Mouse (Mus musculus): ENCODE measurements around the gene Ces1b. TPM values are rescaled to one million over a fixed set of nuclear protein-coding genes. Genes with fewer than 3 reads are reported as not detected.
A peak's percentile ranks its signal among the peaks of the same experiment; 100 is the strongest.

Gene Ces1b
- total and polyA plus RNA-seq, 3 experiments: not detected

DNA sequence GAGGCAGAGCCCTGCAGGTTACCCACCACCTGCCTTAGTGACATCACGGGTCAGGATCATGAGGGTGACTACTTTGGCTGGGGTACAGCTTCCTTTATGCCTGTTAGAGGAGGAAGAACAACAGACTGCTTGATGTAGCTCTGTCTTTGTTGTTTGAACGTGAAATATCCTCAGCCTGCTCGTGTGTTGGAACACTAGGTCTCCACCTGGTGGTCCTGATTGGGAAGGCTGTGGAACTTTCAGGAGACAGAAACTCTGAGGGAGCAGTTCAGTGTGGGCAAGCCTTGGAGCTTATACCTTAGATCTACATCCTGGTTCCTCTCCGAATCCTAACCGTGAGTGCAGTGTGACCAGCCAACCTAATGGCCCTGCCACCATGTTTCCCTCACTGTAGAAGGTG is 58.1 kb downstream of the Ces1b start (continued):
- TF ChIP-seq MAFK (IDR thresholded peaks at IDR 0.05; ENCODE audit: borderline replicate concordance, low read depth, low read length) (no peak), RAD21 (IDR thresholded peaks at IDR 0.05; ENCODE audit: low read depth, low read length) (no peak)

DNA sequence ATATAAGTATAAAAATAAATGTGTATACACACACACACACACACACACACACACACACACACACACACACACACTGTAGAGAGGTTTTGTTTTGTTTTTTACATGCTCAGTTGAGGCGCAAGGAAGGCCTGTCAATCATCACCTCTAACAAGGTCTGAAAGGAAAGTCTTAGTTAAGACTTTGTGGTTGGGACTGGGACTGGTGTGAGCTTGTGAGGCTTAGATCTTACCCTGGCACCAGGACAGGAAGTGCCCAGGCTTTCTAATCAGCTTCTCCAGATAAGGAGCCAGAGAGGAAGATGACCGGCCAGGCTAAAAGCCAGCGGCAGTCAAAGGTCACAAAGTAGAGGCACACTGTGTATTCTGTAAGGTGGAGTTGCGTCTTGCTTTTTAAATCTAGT is 65.5 kb downstream of the Ces1b start:
- Histone ChIP-seq H3K36me3 (ENCODE audit: control insufficient read depth in 1 of 2, insufficient read depth in 2 of 2, low read length in 2 of 2) (no peaks in the 10 kb centered on the region), H3K27ac (ENCODE audit: control insufficient read depth, low read depth, low read length) (no peak overlapping the region), H3K27me3 (ENCODE audit: control insufficient read depth in 1 of 2, insufficient read depth in 2 of 2, low read length in 2 of 2) (no peaks in the 10 kb centered on the region), H3K79me2 (ENCODE audit: control insufficient read depth, insufficient read depth, low read length, poor library complexity) (no peaks in the 10 kb centered on the region), H3K9ac (ENCODE audit: control insufficient read depth, low read depth, low read length, poor library complexity, severe bottlenecking) (no peak overlapping the region), H3K9me3 (replicated peaks; ENCODE audit: insufficient read depth, low read length) (no peaks in the 10 kb centered on the region), H3K4me1 (ENCODE audit: control insufficient read depth in 1 of 2, insufficient read depth in 2 of 2, low read length in 2 of 2) (no peaks in the 10 kb centered on the region), H3K4me3 (ENCODE audit: control insufficient read depth in 1 of 2, insufficient read depth in 1 of 2, low read depth in 2 of 2, low read length in 2 of 2) (no peak overlapping the region)
- TF ChIP-seq MXI1 (IDR thresholded peaks at IDR 0.05; ENCODE audit: low read depth, low read length) (no peak), KAT2A (conservative IDR thresholded peaks at IDR 0.05; ENCODE audit: low read depth, low read length) (no peak), POLR2A (IDR thresholded peaks at IDR 0.05; ENCODE audit: control insufficient read depth in 1 of 2, insufficient read depth in 1 of 2, low read depth in 1 of 2, low read length in 2 of 2, poor library complexity in 1 of 2) (no peak), MAFK (IDR thresholded peaks at IDR 0.05; ENCODE audit: borderline replicate concordance, low read depth, low read length) (no peak), GATA1 (IDR thresholded peaks at IDR 0.05; ENCODE audit: low read depth, low read length) (no peak), GABPA (IDR thresholded peaks at IDR 0.05; ENCODE audit: low read depth, low read length) (no peak), CHD1 (IDR thresholded peaks at IDR 0.05; ENCODE audit: low read depth, low read length) (no peak), CHD2 (IDR thresholded peaks at IDR 0.05; ENCODE audit: low read length) (no peak), RCOR1 (IDR thresholded peaks at IDR 0.05; ENCODE audit: low read depth, low read length) (no peak)
- DNase-seq (ENCODE audit: low read depth, low spot score): no peak

DNA sequence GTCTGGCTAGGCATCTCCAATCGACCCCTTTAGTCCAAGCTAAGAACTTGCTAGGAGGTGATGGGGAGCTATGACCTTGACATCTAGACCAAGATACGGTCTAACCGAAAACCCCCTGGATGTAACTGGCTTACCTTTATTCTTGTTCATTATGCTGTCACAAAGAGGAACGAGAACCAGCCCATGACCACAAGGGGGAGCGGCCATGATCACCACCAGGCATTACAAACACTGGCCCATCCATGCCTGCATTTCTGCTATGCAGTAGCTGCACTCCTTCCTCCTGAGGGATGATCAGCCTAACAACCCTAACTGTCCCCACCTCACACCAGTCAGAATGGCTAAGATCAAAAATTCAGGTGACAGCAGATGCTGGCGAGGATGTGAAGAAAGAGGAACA is 67.6 kb downstream of the Ces1b start:
- Histone ChIP-seq H3K4me3 (ENCODE audit: control insufficient read depth in 1 of 2, insufficient read depth in 1 of 2, low read depth in 2 of 2, low read length in 2 of 2) (no peak overlapping the region), H3K27ac (ENCODE audit: control insufficient read depth, low read depth, low read length) (no peak overlapping the region), H3K79me2 (ENCODE audit: control insufficient read depth, insufficient read depth, low read length, poor library complexity) (no peaks in the 10 kb centered on the region), H3K4me1 (ENCODE audit: control insufficient read depth in 1 of 2, insufficient read depth in 2 of 2, low read length in 2 of 2) (no peaks in the 10 kb centered on the region), H3K9ac (ENCODE audit: control insufficient read depth, low read depth, low read length, poor library complexity, severe bottlenecking) (no peak overlapping the region), H3K27me3 (ENCODE audit: control insufficient read depth in 1 of 2, insufficient read depth in 2 of 2, low read length in 2 of 2) (no peaks in the 10 kb centered on the region), H3K9me3 (replicated peaks; ENCODE audit: insufficient read depth, low read length) (no peaks in the 10 kb centered on the region), H3K36me3 (ENCODE audit: control insufficient read depth in 1 of 2, insufficient read depth in 2 of 2, low read length in 2 of 2) (no peaks in the 10 kb centered on the region)
- DNase-seq (ENCODE audit: low read depth, low spot score): no peak
- TF ChIP-seq ZKSCAN1 (IDR thresholded peaks at IDR 0.05; ENCODE audit: low read depth, low read length): no peak
- TF ChIP-seq BHLHE40 (IDR thresholded peaks at IDR 0.05; ENCODE audit: borderline replicate concordance, low read depth, low read length): no peak
- TF ChIP-seq TAL1 (IDR thresholded peaks at IDR 0.05; ENCODE audit: low read length): no peak
- no peak for TF ChIP-seq MYB (IDR thresholded peaks at IDR 0.05; ENCODE audit: low read depth, low read length)
- no peak for TF ChIP-seq CHD2 (IDR thresholded peaks at IDR 0.05; ENCODE audit: low read length)

DNA sequence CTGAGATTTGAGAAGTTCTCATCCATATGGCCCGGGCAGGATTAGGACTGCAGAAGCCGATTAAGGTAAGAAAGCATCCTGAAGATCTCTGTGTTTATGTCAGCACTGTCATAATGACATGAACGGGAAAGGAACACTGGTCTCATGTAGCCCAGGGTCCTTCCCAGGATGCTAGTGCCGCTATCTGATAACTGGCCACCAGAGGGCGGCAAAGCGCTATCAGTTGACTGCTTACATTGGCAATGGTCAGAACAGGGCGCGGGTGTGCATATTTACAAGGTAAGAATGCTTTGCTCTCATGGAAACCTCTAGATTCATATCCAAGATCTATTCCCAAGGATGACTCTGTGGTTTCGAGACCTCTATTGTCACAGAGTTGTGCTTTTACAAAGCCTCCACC is 68.4 kb downstream of the Ces1b start:
- Histone ChIP-seq H3K9ac (ENCODE audit: control insufficient read depth, low read depth, low read length, poor library complexity, severe bottlenecking) (no peak overlapping the region), H3K9me3 (replicated peaks; ENCODE audit: insufficient read depth, low read length) (no peaks in the 10 kb centered on the region), H3K4me3 (ENCODE audit: control insufficient read depth in 1 of 2, insufficient read depth in 1 of 2, low read depth in 2 of 2, low read length in 2 of 2) (no peak overlapping the region), H3K27me3 (ENCODE audit: control insufficient read depth in 1 of 2, insufficient read depth in 2 of 2, low read length in 2 of 2) (no peaks in the 10 kb centered on the region), H3K36me3 (ENCODE audit: control insufficient read depth in 1 of 2, insufficient read depth in 2 of 2, low read length in 2 of 2) (no peaks in the 10 kb centered on the region), H3K27ac (ENCODE audit: control insufficient read depth, low read depth, low read length) (no peak overlapping the region), H3K79me2 (ENCODE audit: control insufficient read depth, insufficient read depth, low read length, poor library complexity) (no peaks in the 10 kb centered on the region), H3K4me1 (ENCODE audit: control insufficient read depth in 1 of 2, insufficient read depth in 2 of 2, low read length in 2 of 2) (no peaks in the 10 kb centered on the region)
- DNase-seq (ENCODE audit: low read depth, low spot score): peak; percentile 50
- TF ChIP-seq CTCF (IDR thresholded peaks at IDR 0.05 in 2 of 3, conservative IDR thresholded peaks at IDR 0.05 in 1 of 3; ENCODE audit: control insufficient read depth in 1 of 3, insufficient read depth in 1 of 3, low read depth in 2 of 3, low read length in 3 of 3, poor library complexity in 1 of 3, severe bottlenecking in 1 of 3) (peak; percentile 58 to 69 (median 59)), RAD21 (IDR thresholded peaks at IDR 0.05; ENCODE audit: low read depth, low read length) (peak; percentile 52), HCFC1 (IDR thresholded peaks at IDR 0.05; ENCODE audit: low read depth, low read length) (no peak), KAT2A (conservative IDR thresholded peaks at IDR 0.05; ENCODE audit: low read depth, low read length) (no peak), SMC3 (IDR thresholded peaks at IDR 0.05; ENCODE audit: low read depth, low read length) (peak; percentile 59), ZC3H11A (IDR thresholded peaks at IDR 0.05; ENCODE audit: low read depth, low read length) (peak; percentile 44)

Measured in MEL (cell line).